Mouse (Mus musculus) liver, postnatal 0 days (tissue): ENCODE data around the gene Syt6.

ENCODE experiments used
- CTCF ChIP-seq: sonication (generic); IDR thresholded peaks from 2 replicates; pipeline ENCODE4 v1.5.1; 2016; ENCODE audit warnings: antibody characterized with exemption, low read depth
- EP300 ChIP-seq: IDR thresholded peaks from 2 replicates; pipeline ENCODE4 v1.6.1; 2016; ENCODE audit warnings: antibody characterized with exemption, low read depth, mild to moderate bottlenecking

GRCm38 (mm10) chr3:103624591-103625051, 49.6 kb downstream of the Syt6 start:
- TF ChIP-seq CTCF = no peak
- TF ChIP-seq EP300 = no peak
